Mouse (Mus musculus) heart, postnatal 0 days (tissue): ENCODE results near the gene Dtymk.

Experiments
- CTCF ChIP-seq: IDR thresholded peaks from 2 replicates; pipeline ENCODE4 v1.5.1; 2016; ENCODE audit warnings: antibody characterized with exemption, control low read depth, low read depth
- EP300 ChIP-seq: IDR thresholded peaks from 2 replicates; pipeline ENCODE4 v1.6.1; 2016; ENCODE audit warnings: antibody characterized with exemption, low read depth

DNA sequence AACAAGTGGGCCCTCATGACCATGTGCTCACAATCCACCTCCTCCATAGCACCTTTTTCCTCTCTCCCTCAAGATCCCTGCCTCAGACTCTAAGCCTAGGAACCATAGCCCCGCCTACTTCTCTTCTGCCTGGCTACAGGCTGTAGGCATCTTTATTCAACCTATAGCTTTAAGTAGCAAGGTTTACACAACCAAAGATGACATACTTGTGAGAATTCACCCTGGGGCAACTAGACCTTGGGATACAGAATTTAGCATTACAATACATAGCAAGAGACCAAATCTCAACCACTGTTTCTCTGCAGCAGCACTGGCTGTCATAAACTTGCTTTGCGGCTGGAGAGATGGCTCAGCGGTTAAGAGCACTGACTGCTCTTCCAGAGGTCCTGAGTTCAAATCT is 8.3 kb upstream of the Dtymk start:
- TF ChIP-seq CTCF (no peak), EP300 (no peak)
